Mouse (Mus musculus) embryonic fibroblast, embryonic 13.5 days (primary cell): ENCODE data around the gene Fndc3a. TPM values are rescaled to one million over a fixed set of nuclear protein-coding genes. Genes with fewer than 3 reads are reported as not detected.

ENCODE experiments used
- H3K27ac ChIP-seq: 2 replicates; pipeline ENCODE4 v1.5.1; 2012; ENCODE audit warnings: low read length, control low read depth, inconsistent platforms; ENCODE audit not compliant: insufficient read depth
- H3K4me1 ChIP-seq: 2 replicates; pipeline ENCODE4 v1.6.1; 2011; ENCODE audit warnings: low read length; ENCODE audit not compliant: control insufficient read depth, insufficient read depth
- H3K4me3 ChIP-seq: 2 replicates; pipeline ENCODE4 v1.5.1; 2011; ENCODE audit warnings: mild to moderate bottlenecking, control low read depth, low read length; ENCODE audit not compliant: insufficient read depth
- CTCF ChIP-seq: IDR thresholded peaks from 2 replicates; pipeline ENCODE4 v1.5.1; 2011; ENCODE audit warnings: mild to moderate bottlenecking, control low read depth, low read length, moderate library complexity, borderline replicate concordance; ENCODE audit not compliant: insufficient read depth
- POLR2A ChIP-seq: IDR thresholded peaks from 2 replicates; pipeline ENCODE4 v1.6.1; 2011; ENCODE audit warnings: low read depth, mild to moderate bottlenecking, control low read depth, low read length, moderate library complexity
- polyA plus RNA-seq: library from polyadenylated mRNA; stranded (reverse); fragments of >200 nt; gene quantifications from 2 replicates; pipeline ENCODE4 v1.2.4, GENCODE M21; 2011; ENCODE audit warnings: low read depth; ENCODE audit not compliant: missing spikeins, insufficient read length

Gene Fndc3a
- polyA plus RNA-seq, 1 experiment = 109 TPM

DNA sequence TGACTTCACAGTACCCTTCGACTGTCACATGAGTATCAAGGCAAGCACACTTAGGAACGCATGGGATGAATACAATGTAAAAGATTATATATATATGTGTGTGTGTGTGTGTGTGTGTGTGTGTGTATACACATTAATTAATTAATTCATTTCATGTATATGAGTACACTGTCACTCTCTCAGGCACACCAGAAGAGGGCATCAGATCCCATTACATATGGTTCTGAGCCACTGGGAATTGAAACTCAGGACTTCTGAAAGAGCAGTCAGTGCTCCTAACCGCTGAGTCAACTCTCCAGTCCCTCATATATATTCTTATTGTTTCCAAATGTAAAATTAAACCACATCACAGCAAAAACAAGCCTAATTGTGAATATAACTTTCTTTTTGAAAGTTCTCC, 133.5 kb downstream of the Fndc3a start:
- H3K4me3 ChIP-seq = no peak overlapping the region
- H3K4me1 ChIP-seq = no peaks in the 10 kb centered on the region
- no peak overlapping the region for H3K27ac ChIP-seq
- TF ChIP-seq POLR2A = no peak
- TF ChIP-seq CTCF = no peak

GRCm38 (mm10) chr14:72563941-72564340, 145.9 kb downstream of the Fndc3a start:
- no peak for TF ChIP-seq POLR2A
- no peak for TF ChIP-seq CTCF
- no peaks in the 10 kb centered on the region for H3K4me1 ChIP-seq
- no peak overlapping the region for H3K27ac ChIP-seq
- no peak overlapping the region for H3K4me3 ChIP-seq

DNA sequence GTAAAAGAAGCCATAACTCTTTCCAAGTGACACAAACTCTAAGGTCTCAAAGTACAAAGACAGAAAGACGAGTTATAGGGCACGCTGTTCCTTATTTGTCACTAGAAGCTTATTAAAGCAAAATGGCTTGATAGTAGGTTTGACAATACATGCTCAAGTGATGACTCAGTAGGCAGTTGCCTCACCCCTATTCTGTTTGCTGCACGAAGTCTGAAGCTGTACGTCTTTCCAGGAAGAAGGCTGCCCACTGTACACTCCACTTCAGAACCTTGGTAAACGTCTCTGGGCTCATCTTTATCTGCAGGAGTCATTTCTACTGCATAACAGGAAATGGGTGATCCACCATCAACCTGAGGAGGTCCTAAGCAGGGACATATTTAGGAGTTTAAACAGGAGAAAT, 151.0 kb downstream of the Fndc3a start:
- no peak for TF ChIP-seq POLR2A
- no peak for TF ChIP-seq CTCF
- no peaks in the 10 kb centered on the region for H3K4me1 ChIP-seq
- H3K4me3 ChIP-seq = no peak overlapping the region
- peak overlapping the region; percentile 26 for H3K27ac ChIP-seq

DNA sequence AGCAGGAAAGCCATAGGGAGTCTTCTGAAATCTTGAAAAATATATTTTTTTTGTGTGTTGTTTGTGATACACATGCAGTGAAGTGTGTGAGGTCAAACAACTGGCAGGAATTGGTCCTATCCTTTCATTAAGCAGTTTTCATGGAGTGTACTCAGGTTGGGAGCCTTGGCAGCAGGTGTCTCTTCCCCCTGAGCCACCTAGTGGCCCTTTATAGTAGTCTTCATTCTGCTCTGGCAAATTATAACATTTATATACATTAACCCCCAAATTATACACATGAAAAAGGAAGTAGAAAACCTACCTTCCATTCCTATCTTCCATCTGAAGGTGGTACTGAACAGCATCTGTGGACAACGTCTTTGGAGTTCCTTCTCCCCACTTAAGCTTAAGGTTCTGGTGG, 154.0 kb downstream of the Fndc3a start:
- Histone ChIP-seq H3K27ac (no peak overlapping the region), H3K4me1 (no peaks in the 10 kb centered on the region), H3K4me3 (no peak overlapping the region)
- TF ChIP-seq CTCF (no peak), POLR2A (no peak)

GRCm38 (mm10) chr14:72536392-72537017, 173.3 kb downstream of the Fndc3a start:
- no peaks in the 10 kb centered on the region for H3K4me1 ChIP-seq
- no peak overlapping the region for H3K27ac ChIP-seq
- TF ChIP-seq CTCF (no peak), POLR2A (no peak)
- H3K4me3 ChIP-seq = no peak overlapping the region

- no peak overlapping the region for H3K4me3 ChIP-seq
- no peak for TF ChIP-seq CTCF
- TF ChIP-seq POLR2A = 0 out of 2 replicates have a peak, but pooled peaks have one; percentile 4
- no peaks in the 10 kb centered on the region for H3K4me1 ChIP-seq
- no peak overlapping the region for H3K27ac ChIP-seq
Measured at GRCm38 (mm10) chr14:72533862-72534261, 175.9 kb downstream of the Fndc3a start.

- Histone ChIP-seq H3K4me3 (peak overlapping the region; percentile 19), H3K4me1 (no peaks in the 10 kb centered on the region), H3K27ac (no peak overlapping the region)
- TF ChIP-seq CTCF (no peak), POLR2A (no peak)
Measured at GRCm38 (mm10) chr14:72532028-72532917, 177.5 kb downstream of the Fndc3a start.

GRCm38 (mm10) chr14:72527126-72527525, 182.7 kb downstream of the Fndc3a start:
- TF ChIP-seq CTCF (no peak), POLR2A (no peak)
- Histone ChIP-seq H3K27ac (no peak overlapping the region), H3K4me1 (no peaks in the 10 kb centered on the region), H3K4me3 (no peak overlapping the region)

GRCm38 (mm10) chr14:72519561-72519960, 190.2 kb downstream of the Fndc3a start:
- no peak for TF ChIP-seq POLR2A
- TF ChIP-seq CTCF = no peak
- no peaks in the 10 kb centered on the region for H3K4me1 ChIP-seq
- H3K27ac ChIP-seq = no peak overlapping the region
- H3K4me3 ChIP-seq = no peak overlapping the region

DNA sequence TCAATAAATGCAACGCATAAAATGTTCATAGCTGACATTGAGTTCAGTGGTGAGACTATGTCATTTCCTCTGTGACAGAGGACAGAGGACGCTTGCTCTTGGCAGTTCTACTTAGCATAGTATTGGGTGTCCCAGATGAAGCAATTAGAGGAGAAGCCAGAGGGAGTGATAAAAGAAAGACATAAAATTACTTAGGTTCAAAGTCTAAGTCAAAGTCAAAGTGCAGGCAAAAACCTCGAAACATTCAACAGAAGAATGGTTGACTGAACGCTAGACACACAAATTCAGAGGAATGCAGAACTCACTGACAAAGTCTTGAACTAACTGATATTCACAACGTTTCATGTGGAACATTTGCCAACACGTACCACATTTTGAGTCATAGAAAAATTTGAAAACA, 191.0 kb downstream of the Fndc3a start:
- Histone ChIP-seq H3K4me1 (no peaks in the 10 kb centered on the region), H3K4me3 (no peak overlapping the region), H3K27ac (no peak overlapping the region)
- no peak for TF ChIP-seq CTCF
- no peak for TF ChIP-seq POLR2A
